Mouse (Mus musculus) CH12.LX (cell line): ENCODE data around the gene Gpr19. TPM values are rescaled to one million over a fixed set of nuclear protein-coding genes. Genes with fewer than 3 reads are reported as not detected.

Experiments used
- DNase-seq: peaks from one replicate; pipeline ENCODE4 v3.0.0-alpha.2; 2013; ENCODE audit errors: extremely low read depth
- H3K27ac ChIP-seq: 2 replicates; pipeline ENCODE4 v1.5.1; 2012; ENCODE audit warnings: low read depth, mild to moderate bottlenecking, control low read depth, moderate library complexity; ENCODE audit not compliant: insufficient read depth
- H3K27me3 ChIP-seq: replicated peaks from 2 replicates; pipeline ENCODE3; 2012; ENCODE audit warnings: inconsistent platforms
- H3K36me3 ChIP-seq, 2 experiments: replicated peaks in 1 of 2; 2 replicates each; pipeline versions ENCODE3 to v1.6.1; 2012; ENCODE audit warnings: inconsistent platforms in 1 of 2, low read length in 1 of 2, mild to moderate bottlenecking in 1 of 2, mixed read lengths in 1 of 2, moderate library complexity in 1 of 2; ENCODE audit not compliant: control insufficient read depth in 1 of 2, insufficient read depth in 1 of 2
- H3K4me1 ChIP-seq, 2 experiments: 2 replicates each; pipeline ENCODE4 v1.6.1; 2012; ENCODE audit warnings: inconsistent platforms in 1 of 2, moderate library complexity in 1 of 2; ENCODE audit not compliant: insufficient read depth in 2 of 2, control insufficient read depth in 1 of 2
- H3K4me2 ChIP-seq: 2 replicates; pipeline ENCODE4 v1.6.1; 2012; ENCODE audit warnings: low read depth, mild to moderate bottlenecking, control low read depth; ENCODE audit not compliant: poor library complexity, insufficient read depth, severe bottlenecking
- H3K4me3 ChIP-seq, 3 experiments: fragments of 150-350 bp in 1 of 3; sonication (generic) in 1 of 3; replicated peaks in 1 of 3; 2 replicates each; pipeline versions ENCODE3 to v1.5.1; 2011 to 2012; ENCODE audit warnings: low read depth in 2 of 3, low read length in 2 of 3, mild to moderate bottlenecking in 2 of 3, moderate library complexity in 2 of 3, control low read depth in 1 of 3, improper control_type of control experiment in 1 of 3, inconsistent platforms in 1 of 3, mixed read lengths in 1 of 3; ENCODE audit not compliant: poor library complexity in 1 of 3
- H3K79me2 ChIP-seq: replicated peaks from 2 replicates; pipeline ENCODE4 v1.6.1; 2012; ENCODE audit warnings: mild to moderate bottlenecking, moderate library complexity; ENCODE audit not compliant: control insufficient read depth, poor library complexity, insufficient read depth, severe bottlenecking; ENCODE audit errors: extremely low read depth
- H3K9ac ChIP-seq: 2 replicates; pipeline ENCODE4 v1.6.1; 2012; ENCODE audit warnings: low read depth, mild to moderate bottlenecking, control low read depth, moderate library complexity; ENCODE audit not compliant: insufficient read depth
- H3K9me3 ChIP-seq: replicated peaks from 2 replicates; pipeline ENCODE3; 2012; ENCODE audit warnings: low read length, inconsistent platforms, mixed read lengths
- BHLHE40 ChIP-seq: IDR thresholded peaks from 2 replicates; pipeline ENCODE4 v1.6.1; 2011; ENCODE audit warnings: mild to moderate bottlenecking, low read depth, low read length, improper control_type of control experiment
- CHD1 ChIP-seq: IDR thresholded peaks from 2 replicates; pipeline ENCODE4 v1.6.1; 2012; ENCODE audit warnings: low read depth, low read length, improper control_type of control experiment, inconsistent platforms
- CTCF ChIP-seq, 2 experiments: IDR thresholded peaks in 1 of 2; conservative IDR thresholded peaks in 1 of 2; 2 replicates each; pipeline ENCODE4 v1.5.1; 2011 to 2012; ENCODE audit warnings: low read depth in 2 of 2, low read length in 2 of 2, improper control_type of control experiment in 1 of 2, inconsistent platforms in 1 of 2, mild to moderate bottlenecking in 1 of 2, moderate library complexity in 1 of 2
- ELF1 ChIP-seq: IDR thresholded peaks from 2 replicates; pipeline ENCODE4 v1.6.1; 2014; ENCODE audit warnings: low read depth, mild to moderate bottlenecking, inconsistent platforms, low read length, improper control_type of control experiment
- EP300 ChIP-seq: IDR thresholded peaks from 2 replicates; pipeline ENCODE4 v1.6.1; 2011; ENCODE audit warnings: low read length, improper control_type of control experiment
- ETS1 ChIP-seq: conservative IDR thresholded peaks from 2 replicates; pipeline ENCODE4 v1.6.1; 2012; ENCODE audit warnings: low read depth, mild to moderate bottlenecking, inconsistent platforms, low read length, improper control_type of control experiment, moderate library complexity
- IRF4 ChIP-seq: IDR thresholded peaks from 2 replicates; pipeline ENCODE4 v1.6.1; 2014; ENCODE audit warnings: low read depth, mild to moderate bottlenecking, inconsistent platforms, low read length, improper control_type of control experiment
- JUN ChIP-seq: IDR thresholded peaks from 2 replicates; pipeline ENCODE4 v1.6.1; 2011; ENCODE audit warnings: low read depth, mild to moderate bottlenecking, low read length, improper control_type of control experiment, moderate library complexity; ENCODE audit not compliant: insufficient read depth
- KAT2A ChIP-seq: IDR thresholded peaks from 2 replicates; pipeline ENCODE4 v1.6.1; 2012; ENCODE audit warnings: low read length, improper control_type of control experiment, inconsistent platforms; ENCODE audit not compliant: insufficient replicate concordance
- MAFK ChIP-seq: IDR thresholded peaks from 2 replicates; pipeline ENCODE4 v1.6.1; 2011; ENCODE audit warnings: low read length, improper control_type of control experiment; ENCODE audit not compliant: insufficient replicate concordance
- MAX ChIP-seq: IDR thresholded peaks from 2 replicates; pipeline ENCODE4 v1.6.1; 2011; ENCODE audit warnings: low read length, improper control_type of control experiment
- MAZ ChIP-seq: IDR thresholded peaks from 2 replicates; pipeline ENCODE4 v1.6.1; 2012; ENCODE audit warnings: low read depth, mild to moderate bottlenecking, inconsistent platforms, low read length, improper control_type of control experiment, moderate library complexity
- MEF2A ChIP-seq: IDR thresholded peaks from 2 replicates; pipeline ENCODE4 v1.6.1; 2014; ENCODE audit warnings: low read depth, mild to moderate bottlenecking, inconsistent platforms, low read length, improper control_type of control experiment, borderline replicate concordance
- MXI1 ChIP-seq: IDR thresholded peaks from 2 replicates; pipeline ENCODE4 v1.6.1; 2011; ENCODE audit warnings: mild to moderate bottlenecking, low read depth, low read length, improper control_type of control experiment
- MYC ChIP-seq: IDR thresholded peaks from 2 replicates; pipeline ENCODE4 v1.6.1; 2011; ENCODE audit warnings: low read depth, mild to moderate bottlenecking, improper control_type of control experiment, low read length
- NELFE ChIP-seq: IDR thresholded peaks from 2 replicates; pipeline ENCODE4 v1.6.1; 2011; ENCODE audit warnings: low read depth, low read length, improper control_type of control experiment
- POLR2A ChIP-seq: IDR thresholded peaks from 2 replicates; pipeline ENCODE4 v1.6.1; 2011; ENCODE audit warnings: low read depth, mild to moderate bottlenecking, improper control_type of control experiment, low read length
- POLR2AphosphoS2 ChIP-seq: IDR thresholded peaks from 2 replicates; pipeline ENCODE4 v1.6.1; 2011; ENCODE audit warnings: low read depth, low read length, improper control_type of control experiment
- SIN3A ChIP-seq: IDR thresholded peaks from 2 replicates; pipeline ENCODE4 v1.6.1; 2012; ENCODE audit warnings: low read length, improper control_type of control experiment, inconsistent platforms
- SMC3 ChIP-seq: IDR thresholded peaks from 2 replicates; pipeline ENCODE4 v1.6.1; 2011; ENCODE audit warnings: low read depth, low read length, improper control_type of control experiment
- TBP ChIP-seq: conservative IDR thresholded peaks from 2 replicates; pipeline ENCODE4 v1.6.1; 2011; ENCODE audit warnings: low read depth, low read length, improper control_type of control experiment
- TCF12 ChIP-seq: IDR thresholded peaks from 2 replicates; pipeline ENCODE4 v1.6.1; 2014; ENCODE audit warnings: low read depth, mild to moderate bottlenecking, inconsistent platforms, low read length, improper control_type of control experiment
- USF1 ChIP-seq: IDR thresholded peaks from 2 replicates; pipeline ENCODE4 v1.6.1; 2014; ENCODE audit warnings: low read depth, mild to moderate bottlenecking, inconsistent platforms, low read length, improper control_type of control experiment
- USF2 ChIP-seq: conservative IDR thresholded peaks from 2 replicates; pipeline ENCODE4 v1.6.1; 2011; ENCODE audit warnings: low read depth, low read length, improper control_type of control experiment
- ZMIZ1 ChIP-seq: IDR thresholded peaks from 2 replicates; pipeline ENCODE4 v1.6.1; 2012; ENCODE audit warnings: low read depth, mild to moderate bottlenecking, inconsistent platforms, low read length, improper control_type of control experiment
- dilution Hi-C: fragments of 300-500 bp; cut with MboI; formaldehyde crosslinking; loops from 2 replicates; pipeline ENCODE4 v1.14.3; 2020; ENCODE audit warnings: low sequenced_read_pairs; ENCODE audit not compliant: extremely low pct_unique_long_range_greater_than_20kb, extremely low pct_ligation_motif_present
- in situ Hi-C: fragments of 300-500 bp; cut with MboI; formaldehyde crosslinking; loops from 3 replicates; pipeline ENCODE4 v1.14.3; 2019; ENCODE audit warnings: low sequenced_read_pairs, low pct_ligation_motif_present, low pct_unique_long_range_greater_than_20kb, mixed read lengths
- polyA plus RNA-seq: library from polyadenylated mRNA; unstranded; fragments of >175 nt; gene quantifications from 2 replicates; pipeline ENCODE4 v1.2.1, GENCODE M21; 2012; ENCODE audit warnings: low read depth; ENCODE audit not compliant: insufficient read length
- total RNA-seq, 2 experiments: library from RNA; depleted of rRNA; stranded (reverse); fragments of 300-350 nt in 1 of 2; fragments of >200 nt in 1 of 2; gene quantifications; 2 replicates each; pipeline ENCODE4 v1.2.3; 2012 to 2014

The Gpr19 gene
- total and polyA plus RNA-seq, 3 experiments: 4.8 to 7.5 (median 5.2) TPM

DNA sequence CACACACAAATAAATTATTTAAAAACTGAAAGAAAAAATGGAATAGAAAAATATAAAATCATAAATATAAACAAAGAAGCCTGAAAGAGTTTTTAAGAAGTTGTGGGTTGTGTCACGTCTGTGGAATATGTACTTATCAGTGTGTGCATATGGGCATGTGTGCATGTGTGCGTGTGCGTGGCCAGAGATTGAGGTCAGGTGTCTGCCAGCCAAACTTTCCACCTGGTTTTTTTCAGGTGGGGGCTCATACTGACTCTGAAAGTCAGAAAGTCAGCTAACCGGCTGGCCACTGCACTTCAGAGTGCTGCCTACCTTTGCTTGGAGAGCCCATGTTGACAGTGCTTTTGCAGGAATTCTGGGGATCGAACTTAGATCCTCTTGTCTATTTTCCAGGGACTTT is 35.9 kb upstream of the Gpr19 start:
- Histone ChIP-seq H3K36me3 (peaks cover 9 to 30% of the 10 kb centered on the region in 2 experiments), H3K4me3 (no peak overlapping the region), H3K4me2 (peak overlapping the region; percentile 80; the same call in 1 of the 2 replicates), H3K79me2 (peaks cover 79% of the 10 kb centered on the region), H3K27ac (no peak overlapping the region), H3K4me1 (peaks cover 0 to 16% of the 10 kb centered on the region in 2 experiments; a peak in 3 of 4 replicates), H3K9me3 (no peaks in the 10 kb centered on the region), H3K27me3 (no peaks in the 10 kb centered on the region), H3K9ac (0 out of 2 replicates have a peak overlapping the region, but pooled peaks have one; percentile 65)
- in situ Hi-C loops: no loop called here
- TF ChIP-seq POLR2A (no peak), MEF2A (no peak), MAZ (no peak), JUN (no peak), BHLHE40 (0 out of 2 replicates have a peak, but pooled peaks have one; percentile 10), ELF1 (no peak)
- dilution Hi-C loops: no loop called here
- no peak for DNase-seq

DNA sequence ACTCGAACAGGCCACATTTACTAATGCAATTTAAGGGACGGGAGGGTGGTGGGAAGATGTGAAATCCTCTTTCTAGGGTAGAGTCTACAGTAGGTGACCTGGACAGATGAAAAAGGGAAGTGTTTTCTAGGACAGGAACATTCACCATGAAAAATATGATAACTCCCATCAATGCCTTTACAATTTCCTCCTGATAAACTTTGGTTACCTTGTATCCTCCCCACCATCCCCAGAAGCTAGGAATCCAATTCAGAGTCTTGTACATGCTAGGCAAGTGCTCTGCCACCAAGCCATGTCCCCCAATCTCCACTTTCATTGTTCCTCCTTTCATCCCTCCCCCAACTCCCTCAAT is 34.8 kb upstream of the Gpr19 start:
- dilution Hi-C loops: no loop called here
- H3K79me2 ChIP-seq: peaks cover 80% of the 10 kb centered on the region
- H3K27me3 ChIP-seq: no peaks in the 10 kb centered on the region
- TF ChIP-seq CHD1 (no peak), SIN3A (no peak), POLR2A (no peak), KAT2A (no peak), BHLHE40 (no peak), TBP (no peak), MAX (no peak), POLR2AphosphoS2 (no peak), EP300 (no peak)
- H3K4me2 ChIP-seq: peak overlapping the region; percentile 80
- peak overlapping the region; percentile 47 to 52 (median 49) for H3K4me3 ChIP-seq
- DNase-seq: no peak
- peak overlapping the region; percentile 65 for H3K9ac ChIP-seq
- peaks cover 0 to 16% of the 10 kb centered on the region in 2 experiments; a peak in 3 of 4 replicates for H3K4me1 ChIP-seq
- peaks cover 9 to 27% of the 10 kb centered on the region in 2 experiments for H3K36me3 ChIP-seq
- peak overlapping the region; percentile 41 for H3K27ac ChIP-seq
- H3K9me3 ChIP-seq: no peaks in the 10 kb centered on the region
- in situ Hi-C loops: no loop called here

DNA sequence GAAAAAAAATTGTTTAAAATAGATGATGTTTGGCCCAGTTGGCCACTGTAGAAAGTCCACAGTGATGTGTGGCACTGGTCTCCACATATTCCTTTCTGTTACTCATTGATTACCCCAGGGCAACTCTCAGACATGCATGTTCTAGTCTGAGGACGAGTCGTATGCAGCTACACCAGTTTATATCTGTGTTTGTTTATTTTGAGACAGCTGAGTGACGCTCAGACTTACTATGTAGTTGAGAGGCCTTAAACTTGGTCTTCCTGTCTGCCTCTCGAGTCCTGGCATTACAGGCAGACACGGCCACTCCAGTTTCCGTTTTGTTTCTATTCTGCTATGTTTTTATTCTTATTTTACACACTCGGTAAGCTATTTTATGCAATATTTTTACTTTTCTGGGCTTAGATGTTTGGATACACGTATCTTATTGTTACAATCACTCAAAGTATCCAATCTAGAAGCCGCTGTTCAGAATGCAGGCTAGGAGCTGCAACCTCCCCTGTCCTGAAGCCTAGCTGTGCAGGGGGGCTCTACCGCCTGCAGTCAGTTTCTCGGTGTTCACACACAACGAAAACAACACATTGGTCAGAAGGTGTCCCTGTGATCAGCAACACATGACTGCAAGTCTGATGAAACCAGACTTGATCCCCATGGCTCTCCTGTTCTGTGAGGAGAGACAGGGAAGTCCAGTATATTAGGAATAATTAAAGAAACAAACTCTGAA is 34.3 kb upstream of the Gpr19 start:
- Histone ChIP-seq H3K27ac (peak overlapping the region; percentile 49), H3K4me1 (peaks cover 0 to 16% of the 10 kb centered on the region in 2 experiments; a peak in 3 of 4 replicates), H3K79me2 (peaks cover 80% of the 10 kb centered on the region), H3K4me3 (peak overlapping the region; percentile 47 to 52 (median 49)), H3K9ac (peak overlapping the region; percentile 65), H3K9me3 (no peaks in the 10 kb centered on the region), H3K27me3 (no peaks in the 10 kb centered on the region), H3K4me2 (peak overlapping the region; percentile 80), H3K36me3 (peaks cover 9 to 27% of the 10 kb centered on the region in 2 experiments)
- DNase-seq: no peak
- dilution Hi-C loops: no loop called here
- in situ Hi-C loops: no loop called here
- TF ChIP-seq USF1 (peak; percentile 32), TCF12 (0 out of 2 replicates have a peak, but pooled peaks have one; percentile 6), CTCF (conservative IDR thresholded peaks at IDR 0.05 in 1 of 2, IDR thresholded peaks at IDR 0.05 in 1 of 2; ENCODE audit: low read depth in 2 of 2, low read length in 2 of 2) (no peak), NELFE (no peak), EP300 (no peak), USF2 (no peak), ETS1 (no peak), MYC (no peak), MAFK (no peak), IRF4 (no peak), POLR2A (no peak), ZMIZ1 (no peak), MXI1 (peak; percentile 43; the same call in 1 of the 2 replicates), SIN3A (peak; percentile 41; the same call in 1 of the 2 replicates), SMC3 (no peak)
